Mouse (Mus musculus) cerebellum, adult 11 months (tissue): ENCODE results near the gene Myzap.
A peak's percentile ranks its signal among the peaks of the same experiment; 100 is the strongest.
"Not testable (repeated sequence)": the region's sequence is repeated elsewhere in the genome, so short reads cannot be mapped to it uniquely, and the experiment has no call there.

Experiments used
- DNase-seq: peaks from one replicate; pipeline ENCODE4 v3.0.0; 2022

The Myzap gene

DNA sequence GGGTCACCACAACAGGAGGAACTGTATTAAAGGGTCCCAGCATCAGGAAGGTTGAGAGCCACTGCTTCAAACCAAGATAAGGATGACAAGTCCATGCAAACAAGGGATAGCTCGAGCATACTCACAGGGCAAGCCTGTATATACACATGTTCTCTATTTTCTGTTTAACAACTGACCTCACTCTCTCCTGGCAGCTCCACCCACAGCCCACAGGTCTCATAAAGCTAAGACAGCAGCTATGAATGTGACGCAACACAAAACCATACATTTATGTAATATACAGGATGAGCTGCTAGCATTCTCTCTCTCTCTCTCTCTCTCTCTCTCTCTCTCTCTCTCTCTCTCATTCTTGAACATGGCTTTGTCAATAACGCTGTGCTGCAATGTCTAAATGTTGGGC is 51.4 kb downstream of the Myzap start:
- no peak for DNase-seq

DNA sequence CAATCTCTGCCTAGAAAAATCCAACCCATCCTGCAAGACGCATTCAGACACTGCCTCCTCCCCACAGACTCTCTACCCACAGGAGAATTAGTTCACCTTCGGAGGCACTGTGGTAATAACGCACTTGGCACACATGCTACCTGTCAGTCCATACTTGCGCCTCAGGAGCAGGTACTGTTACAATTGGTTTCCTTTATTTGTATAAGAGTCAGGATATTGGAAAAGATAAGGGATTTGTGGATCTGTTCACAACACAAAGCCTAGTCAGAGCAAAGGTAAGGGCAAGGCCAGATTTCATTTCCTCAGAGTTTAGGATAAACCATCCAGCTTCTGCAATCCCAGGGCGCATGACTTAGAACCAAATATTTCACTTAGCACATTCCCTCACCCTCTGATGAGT is 56.4 kb downstream of the Myzap start:
- no peak for DNase-seq

DNA sequence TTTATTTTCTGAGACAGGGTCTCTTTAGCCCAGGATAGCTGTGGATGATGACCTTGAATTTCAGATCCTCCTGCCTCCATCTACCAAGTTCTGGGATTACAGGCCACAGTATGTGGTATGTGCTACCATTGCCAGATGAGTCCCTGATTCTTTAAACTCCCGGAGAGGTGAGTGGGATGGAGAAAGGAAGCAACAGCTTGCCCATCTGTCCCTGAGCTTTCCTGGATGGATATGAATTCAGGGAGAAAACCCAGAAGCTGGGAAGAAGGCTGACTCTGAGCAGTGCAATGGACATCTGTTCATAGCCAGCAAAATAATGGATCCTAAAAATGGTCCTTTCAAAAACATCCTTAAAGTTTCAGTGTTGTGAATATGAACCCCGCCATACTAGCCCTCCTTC is 57.1 kb downstream of the Myzap start:
- no peak for DNase-seq

DNA sequence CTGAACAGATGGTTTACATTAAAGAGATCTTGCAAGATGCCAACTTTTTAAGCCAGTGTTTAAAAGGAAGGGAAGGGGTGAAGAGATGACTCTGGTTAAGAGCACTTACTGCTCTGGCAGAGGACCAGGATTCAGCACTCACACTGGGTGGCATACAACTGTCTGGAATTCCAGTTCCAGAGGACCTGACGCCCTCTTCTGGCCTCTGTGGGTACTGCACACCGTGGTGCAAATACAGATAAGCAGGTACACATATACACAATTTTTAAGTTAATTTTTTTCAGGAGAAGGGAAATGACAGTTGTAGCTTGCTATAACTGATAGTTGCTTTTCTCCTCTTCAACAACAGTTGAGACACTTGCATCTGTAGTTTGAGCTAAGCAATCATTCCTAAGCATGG is 62.2 kb downstream of the Myzap start:
- DNase-seq = no peak

DNA sequence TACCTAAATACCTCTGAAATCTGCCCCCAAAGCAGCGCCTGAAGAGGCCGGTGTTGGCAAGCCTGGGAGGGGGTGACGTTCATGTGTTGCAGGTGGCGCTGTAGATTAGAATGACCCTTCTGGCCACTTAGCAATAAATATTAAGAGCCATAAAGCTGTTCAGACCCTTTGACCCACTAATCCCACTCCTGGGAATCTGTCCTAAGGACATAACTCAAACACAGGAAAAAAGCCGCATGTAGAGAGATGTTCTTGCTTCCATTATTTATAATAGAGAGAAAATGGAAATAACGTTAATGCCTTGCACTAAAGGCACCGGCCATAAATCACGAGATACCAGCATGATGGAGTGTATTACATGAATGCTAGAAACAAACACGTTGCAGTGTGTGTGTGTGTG is 64.7 kb downstream of the Myzap start:
- DNase-seq = no peak

DNA sequence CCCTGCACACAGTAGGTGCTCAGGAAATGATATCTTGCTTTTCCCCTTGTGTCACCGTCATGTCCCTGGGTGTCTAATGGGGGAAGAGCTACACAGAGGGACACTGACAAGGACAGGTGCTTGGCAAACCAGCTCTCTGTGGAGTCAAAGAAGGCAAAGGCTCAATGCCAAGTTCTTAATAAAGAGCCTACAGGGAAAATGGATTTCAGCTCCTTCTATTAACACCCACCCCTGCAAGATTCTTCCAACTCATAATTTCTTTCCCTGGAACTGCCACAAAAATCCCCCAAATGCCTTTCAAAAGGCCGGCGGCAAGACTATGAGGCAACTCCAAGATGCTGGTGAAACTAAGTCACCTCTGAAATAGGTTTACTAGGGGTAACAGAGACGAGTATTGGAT is 68.3 kb downstream of the Myzap start:
- DNase-seq = no peak

DNA sequence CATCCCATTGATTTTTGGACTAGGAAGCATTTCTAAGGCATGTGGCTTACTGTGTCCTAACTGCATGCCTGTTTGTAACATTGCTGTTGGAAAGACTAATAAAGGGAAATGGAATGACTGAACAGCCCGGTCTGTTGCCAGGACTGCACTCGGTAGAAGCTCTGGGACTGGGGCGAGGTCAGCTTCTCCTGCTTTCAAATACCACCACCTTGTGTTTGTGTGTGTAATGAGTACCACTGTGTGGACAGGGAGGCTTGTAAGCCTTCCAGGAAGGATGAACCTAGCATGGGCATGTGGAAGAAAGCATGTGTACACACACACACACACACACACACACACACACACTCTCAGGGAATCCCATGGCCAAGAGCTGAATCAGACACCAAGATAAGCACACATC is 72.3 kb downstream of the Myzap start:
- no peak for DNase-seq

DNA sequence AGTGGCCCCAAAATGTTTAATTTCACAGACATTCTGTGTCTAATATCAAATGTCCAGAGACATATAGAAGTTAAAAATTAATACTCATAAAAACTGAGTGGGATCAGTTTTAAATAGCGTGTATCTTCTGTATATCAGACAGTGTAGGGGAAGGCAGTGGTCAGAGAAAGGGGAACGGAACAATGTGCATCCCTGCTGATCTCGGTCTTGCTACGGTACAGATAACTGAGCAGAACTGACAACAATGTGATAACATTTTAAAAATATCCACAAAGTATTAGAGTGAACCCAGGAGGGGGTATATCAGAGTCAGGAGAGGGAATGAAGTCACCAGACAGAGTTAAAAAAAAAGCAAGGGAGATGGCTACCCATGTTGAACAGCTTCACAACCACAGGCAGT is 74.7 kb downstream of the Myzap start:
- DNase-seq = no peak

DNA sequence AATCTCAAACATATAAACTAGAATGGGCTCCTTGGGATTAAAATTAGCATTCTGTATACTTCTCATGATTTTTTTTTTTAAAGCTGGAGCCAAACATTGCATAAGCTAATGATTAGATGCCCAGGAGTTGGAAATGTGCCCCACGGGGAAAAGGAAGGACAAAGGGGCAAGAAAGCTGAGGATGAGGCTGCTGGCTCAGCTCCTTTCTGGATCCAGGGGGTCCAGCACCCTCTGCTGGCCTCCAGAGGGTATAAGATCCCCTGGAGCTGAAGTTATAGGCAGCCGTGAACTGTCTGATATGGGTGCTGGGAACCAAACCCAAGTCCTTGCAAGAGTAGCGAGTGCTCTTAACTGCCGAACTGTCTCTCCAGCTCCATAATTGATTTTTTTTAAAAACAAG is 76.3 kb downstream of the Myzap start:
- DNase-seq = no peak

DNA sequence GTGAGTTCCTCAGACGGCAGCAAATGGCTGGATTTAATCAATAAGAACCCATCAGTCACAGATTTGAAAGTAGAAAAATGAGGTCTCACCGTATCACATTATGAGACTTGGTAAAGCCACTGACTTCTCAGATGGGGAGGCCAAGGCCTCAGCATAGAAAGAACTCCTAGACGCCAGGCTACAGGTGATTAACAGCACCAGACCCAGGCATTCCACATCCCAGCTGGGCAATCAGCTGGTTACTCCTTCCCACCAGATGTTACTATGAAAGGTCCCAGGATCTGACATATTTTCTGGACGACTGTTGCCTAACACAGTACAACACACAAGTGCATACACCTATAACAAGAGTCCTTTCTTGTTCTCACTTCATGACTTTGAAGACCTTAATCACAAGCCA is 78.6 kb downstream of the Myzap start:
- DNase-seq = no peak

DNA sequence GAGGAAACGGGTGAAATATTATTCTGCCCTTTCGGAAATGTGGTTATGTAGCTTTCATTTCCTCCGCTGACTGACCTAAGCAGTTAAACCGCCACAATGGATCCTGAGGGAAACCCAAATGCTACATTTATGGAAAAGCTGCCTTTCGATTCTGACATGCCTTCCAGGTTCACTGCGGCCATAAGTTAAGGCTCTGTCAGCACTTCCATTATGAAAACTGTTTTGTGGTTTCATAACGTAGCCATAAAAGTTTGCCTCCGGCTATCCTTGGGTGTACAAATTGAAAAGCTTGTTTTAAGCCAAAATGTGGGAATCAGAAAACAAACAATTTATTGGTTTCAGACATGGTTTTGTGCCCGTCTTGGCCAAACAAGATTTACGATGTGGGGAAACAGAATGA is 79.3 kb downstream of the Myzap start:
- no peak for DNase-seq

DNA sequence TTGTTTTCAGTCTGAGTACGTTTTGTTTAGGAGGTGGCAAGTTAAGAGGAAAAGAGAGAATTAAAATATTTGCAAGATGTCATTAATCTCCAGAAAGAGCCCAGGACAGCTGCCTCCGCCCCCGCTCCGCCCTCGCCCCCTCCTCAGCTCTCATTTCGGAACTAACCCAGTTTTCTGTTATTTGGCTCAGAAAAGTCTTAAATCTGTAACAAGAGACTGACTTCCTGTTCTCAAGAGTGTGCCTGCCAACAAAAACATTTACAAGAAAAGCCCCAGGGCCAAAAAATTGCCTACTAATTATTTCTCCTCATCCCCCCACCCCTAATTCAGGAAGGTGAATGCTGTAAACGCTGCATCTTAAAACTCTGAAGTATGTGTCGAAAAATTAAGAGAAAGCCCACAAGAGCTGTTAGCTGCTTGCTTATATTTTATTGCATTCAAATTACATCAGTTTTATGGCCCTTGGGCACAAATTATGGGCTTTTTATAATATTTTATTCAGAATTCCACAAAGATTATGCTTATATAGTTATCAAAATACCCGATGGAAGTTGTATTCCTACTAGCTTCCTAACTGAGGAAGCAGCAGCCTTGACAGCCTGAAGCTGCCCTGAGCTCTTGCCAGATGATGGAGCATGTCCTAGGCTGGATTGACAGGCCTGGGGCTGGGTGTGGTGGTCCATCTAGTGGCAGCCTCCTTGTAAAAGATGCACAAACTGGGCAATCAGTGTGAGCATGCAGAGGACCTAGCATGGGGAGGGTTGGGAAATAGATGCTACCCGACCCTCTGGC is 93.6 kb downstream of the Myzap start:
- no peak for DNase-seq

DNA sequence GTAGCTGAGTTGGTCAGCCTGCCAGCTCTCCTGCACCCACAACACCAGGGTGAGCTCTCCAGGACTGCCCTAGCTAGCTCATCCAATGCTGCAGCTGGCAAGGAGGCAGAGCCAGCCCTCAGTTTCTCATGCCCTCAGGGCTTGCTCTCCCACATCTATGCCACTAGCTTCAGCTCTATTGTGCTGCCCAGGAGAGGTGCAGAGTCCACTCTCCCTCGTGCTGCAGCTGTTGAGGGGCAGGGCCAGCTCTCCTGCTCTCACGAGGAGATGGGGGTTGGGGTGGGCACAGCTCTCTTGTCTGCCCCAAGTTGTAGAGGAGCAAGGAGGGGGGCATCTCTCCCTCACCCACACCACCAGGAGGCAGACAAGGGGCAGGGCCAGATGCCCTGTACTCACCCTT is 95.5 kb downstream of the Myzap start:
- no peak for DNase-seq

DNA sequence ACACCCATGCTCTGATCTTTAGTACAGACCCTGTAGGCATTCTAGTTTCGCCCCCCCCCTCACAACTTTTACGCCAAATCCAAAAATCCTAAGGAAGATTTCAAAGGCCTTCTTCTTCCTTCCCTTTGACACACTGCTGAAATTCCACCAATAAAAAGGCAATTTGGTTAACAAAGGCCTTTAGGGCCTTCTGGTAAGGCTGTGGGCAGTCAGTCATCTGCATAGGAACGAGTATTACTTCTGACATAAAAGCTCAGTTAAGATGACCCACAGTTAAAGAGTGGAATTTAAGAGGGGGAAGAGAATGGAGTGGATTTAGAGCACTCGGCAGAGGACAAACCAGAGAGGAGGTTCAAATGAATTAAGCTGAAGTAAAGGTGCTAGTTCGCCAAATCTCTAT is 98.4 kb downstream of the Myzap start:
- DNase-seq = no peak

DNA sequence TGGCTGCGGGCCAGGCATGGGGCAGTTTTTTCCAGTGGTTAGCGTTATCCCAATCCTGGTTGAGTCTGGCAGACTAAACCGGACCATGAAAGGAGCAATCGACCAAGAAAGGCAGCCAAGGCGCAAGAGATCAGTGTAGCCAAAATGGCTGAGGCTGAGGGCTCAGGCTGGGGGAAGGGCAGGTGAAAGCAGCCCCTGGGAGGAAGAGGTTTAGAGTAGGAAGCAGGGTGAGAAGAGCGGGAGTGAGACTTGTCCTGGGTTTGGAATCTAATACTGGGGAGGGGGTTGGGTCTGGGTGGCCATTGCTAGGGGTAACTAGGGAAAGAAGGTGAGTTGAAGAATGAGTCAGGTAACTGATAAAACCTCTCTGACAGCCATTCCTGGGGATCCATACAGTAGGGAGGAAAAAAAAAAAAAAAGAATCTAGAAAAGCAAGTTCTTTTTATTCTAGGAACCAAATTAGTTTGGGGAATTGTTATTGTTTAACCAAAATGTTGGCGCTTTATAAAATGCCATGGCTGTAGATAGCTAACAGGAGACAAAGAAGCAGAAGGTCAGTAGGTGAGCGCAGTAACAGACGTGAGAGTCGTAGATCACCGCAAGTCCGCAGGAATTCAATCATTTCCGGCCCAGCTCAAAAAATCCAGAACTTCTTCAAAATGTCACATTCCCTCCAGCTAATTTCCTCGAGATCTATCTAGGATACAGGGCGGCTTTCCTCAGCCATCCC is 99.7 kb downstream of the Myzap start:
- no peak for DNase-seq

DNA sequence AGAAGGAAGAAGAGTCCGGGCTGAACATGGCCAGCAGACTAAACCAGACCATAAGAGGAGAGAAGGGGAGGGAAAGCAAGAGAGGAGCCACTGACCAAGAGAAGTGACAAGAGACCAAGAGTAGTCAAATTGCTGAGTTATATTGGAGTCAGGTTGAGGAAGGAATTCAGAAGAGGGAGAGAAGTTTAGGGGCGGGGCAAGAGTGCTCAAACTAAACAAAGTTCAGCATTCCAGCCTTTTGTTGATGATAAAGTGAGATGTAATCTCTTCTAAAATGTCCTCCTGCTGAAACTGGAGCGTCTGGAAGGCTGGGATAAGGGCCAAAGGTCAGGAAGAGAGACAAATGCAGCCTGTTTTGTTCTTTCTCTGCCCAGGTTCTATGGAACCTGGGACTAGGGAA is 102.1 kb downstream of the Myzap start:
- DNase-seq = no peak

DNA sequence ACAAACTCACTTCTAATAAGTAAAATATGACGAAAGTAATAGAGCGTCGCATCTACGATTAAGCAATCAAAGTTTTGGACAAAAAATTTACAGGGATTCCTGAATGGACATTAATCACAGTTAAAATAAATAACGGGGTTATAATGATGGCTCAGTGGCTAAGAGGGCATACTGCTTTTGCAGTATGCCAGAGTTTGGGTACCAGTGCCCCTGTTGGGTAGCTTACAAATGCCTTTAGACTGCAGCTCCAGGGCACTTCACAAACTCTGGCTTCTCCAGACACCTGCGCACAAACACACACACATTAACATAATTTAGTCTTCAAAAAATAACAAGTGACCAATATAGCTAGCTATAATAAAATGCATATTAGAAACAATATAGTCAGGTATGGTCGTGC is 106.0 kb downstream of the Myzap start:
- DNase-seq = peak; percentile 4

DNA sequence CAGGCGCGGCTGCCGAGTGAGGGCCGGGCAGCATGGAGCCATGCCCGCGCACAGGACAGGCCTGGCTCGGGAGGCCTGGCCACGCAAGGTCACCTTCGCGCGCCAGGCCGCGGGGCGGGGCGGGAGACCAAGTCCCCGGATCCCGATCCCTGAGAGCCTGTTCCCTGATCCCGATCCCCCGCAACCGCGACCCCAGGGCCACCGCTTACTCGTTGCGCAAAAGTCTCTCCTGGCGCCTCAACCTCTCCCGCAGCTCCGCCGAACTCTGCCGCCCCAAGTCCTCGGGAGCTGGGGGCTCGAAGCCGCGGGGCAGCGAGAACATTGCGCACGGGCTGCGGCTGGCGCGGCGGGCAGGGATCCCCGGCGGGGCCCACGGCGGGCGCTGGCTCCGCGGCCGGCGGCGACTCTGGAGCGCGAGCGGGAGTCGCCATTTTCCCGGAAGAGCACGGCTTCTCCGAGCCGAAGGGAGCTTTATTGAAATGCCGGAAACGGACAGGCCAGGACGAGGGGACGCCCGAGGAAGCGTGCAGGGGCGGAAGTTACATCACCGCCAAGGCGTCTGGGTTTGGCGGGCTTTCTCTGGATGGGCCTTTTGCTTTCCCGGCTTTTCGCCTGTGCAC is 106.6 kb downstream of the Myzap start, which contains the start of gene Polr2m:
Polr2m (minus strand) TSS at position 461 of the 620 bp plus-strand sequence.
- DNase-seq = peak; percentile 89

DNA sequence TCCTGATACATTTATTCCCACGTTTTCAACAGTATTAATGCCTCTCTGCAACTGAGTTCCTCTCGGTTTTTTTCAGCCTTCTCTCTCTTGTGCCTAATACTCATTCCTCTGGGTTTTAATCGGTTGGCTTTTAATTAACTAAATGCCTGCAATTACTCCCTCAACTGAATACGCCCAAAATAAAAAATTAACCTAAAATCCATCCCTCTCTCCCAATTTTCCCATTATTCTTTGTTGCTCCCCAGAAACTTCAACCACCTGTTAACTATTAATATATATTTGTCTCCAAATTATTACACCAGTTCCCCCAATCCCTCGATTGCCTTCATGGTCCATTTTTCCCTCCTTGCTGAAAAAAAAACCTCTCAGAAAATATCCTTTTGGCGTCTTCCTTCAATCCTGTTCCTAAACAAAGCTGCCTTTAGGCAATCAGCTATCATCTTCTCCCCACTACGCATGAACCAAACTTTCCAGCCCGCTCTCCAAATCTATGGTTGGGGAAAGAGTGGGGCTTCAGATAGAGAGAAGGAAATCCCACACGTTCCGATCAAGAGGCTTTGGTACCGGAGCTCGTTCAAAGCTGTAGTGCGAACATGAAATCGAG is 107.2 kb downstream of the Myzap start:
- no peak for DNase-seq

DNA sequence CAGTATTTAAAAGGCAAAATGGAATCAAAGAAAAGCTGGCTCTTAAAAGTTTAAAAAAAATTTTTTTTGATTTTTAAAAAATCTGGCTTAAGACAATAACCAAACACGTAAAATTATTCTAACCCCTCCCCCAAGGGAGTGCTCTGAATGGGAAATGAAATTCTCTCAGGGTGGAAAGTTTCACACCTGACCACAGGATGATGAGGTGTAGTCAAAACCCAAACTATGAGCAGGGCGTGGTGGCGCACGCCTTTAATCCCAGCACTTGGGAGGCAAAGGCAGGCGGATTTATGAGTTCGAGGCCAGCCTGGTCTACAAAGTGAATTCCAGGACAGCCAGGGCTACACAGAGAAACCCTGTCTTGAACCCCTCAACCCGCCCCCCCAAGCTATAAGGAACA is 108.3 kb downstream of the Myzap start:
- DNase-seq = not testable (repeated sequence)

DNA sequence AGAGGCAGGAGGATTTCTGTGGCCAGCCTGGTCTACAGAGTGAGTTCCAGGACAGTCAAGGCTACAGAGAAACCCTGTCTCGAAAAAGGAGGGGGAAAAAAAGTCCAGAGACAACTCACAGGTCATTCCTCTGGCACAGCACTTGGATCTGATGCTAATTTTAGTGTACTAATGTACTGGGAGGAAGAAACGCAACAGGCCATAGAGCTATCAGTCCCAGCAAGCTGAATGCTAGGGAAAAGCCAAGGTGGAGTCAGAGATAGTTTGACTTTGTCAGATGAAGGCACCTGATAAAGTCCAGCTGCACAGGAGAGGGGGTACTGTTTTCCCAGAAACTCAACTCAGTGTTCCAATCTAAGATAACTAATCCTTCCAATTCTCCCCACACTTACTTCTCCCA is 111.9 kb downstream of the Myzap start:
- DNase-seq = no peak

DNA sequence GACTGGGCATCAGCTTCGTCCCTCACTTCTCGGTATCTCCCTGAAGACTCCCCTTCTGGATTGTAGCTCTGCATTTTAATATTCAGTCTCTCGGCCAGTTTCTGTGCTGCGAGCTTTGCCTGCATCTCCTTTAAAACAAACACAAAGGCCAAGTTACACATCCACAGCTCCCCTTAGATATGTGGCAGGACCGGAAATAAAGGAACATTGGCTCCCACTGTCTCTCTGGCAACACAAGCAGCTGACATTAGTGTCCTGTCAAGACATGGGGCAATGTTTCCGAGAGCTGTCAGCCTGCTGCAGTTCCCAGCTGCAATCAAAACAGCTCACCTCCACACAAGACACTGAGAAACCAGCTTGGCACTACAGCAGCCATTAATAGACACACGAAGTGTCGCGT is 112.7 kb downstream of the Myzap start:
- DNase-seq = no peak

DNA sequence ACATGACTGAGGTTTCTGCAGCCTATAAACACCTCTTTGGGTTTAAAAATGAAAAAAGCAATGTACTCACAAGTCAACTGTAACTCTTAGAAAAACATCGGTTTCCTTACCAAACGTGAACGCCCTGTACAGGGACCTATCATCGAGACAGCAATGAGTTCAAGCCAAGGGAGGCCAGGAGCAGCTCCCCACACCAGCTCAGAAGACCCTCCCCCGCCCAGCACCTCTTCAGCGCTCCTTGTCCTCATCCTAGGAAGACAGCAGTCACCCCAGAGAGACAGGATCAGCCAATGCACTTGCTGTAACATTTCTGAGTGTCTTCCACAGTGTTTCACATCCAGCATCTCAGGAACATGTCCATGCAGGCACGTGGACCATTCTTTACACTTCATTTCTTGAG is 113.6 kb downstream of the Myzap start:
- DNase-seq = no peak

DNA sequence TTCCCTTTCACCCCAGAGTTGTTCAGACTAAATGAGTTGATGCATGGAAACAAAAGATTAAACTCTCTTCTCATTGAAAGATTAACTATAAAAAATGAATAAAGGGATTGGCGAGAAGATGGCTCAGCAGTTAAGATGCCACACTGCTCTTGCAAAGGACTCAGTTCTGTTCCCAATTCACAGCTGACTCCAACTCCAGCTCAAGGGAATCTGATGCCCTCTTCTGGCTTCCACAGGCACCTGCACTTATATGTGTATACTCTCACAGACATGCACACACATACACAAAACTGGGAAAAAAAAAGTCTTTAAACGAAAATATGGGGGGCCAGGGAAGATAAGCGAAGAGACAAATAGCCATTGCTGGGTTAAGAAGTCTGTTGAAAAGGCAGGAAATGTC is 115.6 kb downstream of the Myzap start:
- DNase-seq = no peak
